Mouse (Mus musculus) spleen, postnatal 36 days (tissue): ENCODE data around the gene Kremen2.
"Not testable (repeated sequence)": the region's sequence is repeated elsewhere in the genome, so short reads cannot be mapped to it uniquely, and the experiment has no call there.

ENCODE experiments used
- DNase-seq, 2 experiments: peaks; one replicate each; pipeline ENCODE4 v3.0.0; 2022; ENCODE audit warnings: low spot score in 2 of 2, mixed read lengths in 1 of 2

Kremen2 gene

DNA sequence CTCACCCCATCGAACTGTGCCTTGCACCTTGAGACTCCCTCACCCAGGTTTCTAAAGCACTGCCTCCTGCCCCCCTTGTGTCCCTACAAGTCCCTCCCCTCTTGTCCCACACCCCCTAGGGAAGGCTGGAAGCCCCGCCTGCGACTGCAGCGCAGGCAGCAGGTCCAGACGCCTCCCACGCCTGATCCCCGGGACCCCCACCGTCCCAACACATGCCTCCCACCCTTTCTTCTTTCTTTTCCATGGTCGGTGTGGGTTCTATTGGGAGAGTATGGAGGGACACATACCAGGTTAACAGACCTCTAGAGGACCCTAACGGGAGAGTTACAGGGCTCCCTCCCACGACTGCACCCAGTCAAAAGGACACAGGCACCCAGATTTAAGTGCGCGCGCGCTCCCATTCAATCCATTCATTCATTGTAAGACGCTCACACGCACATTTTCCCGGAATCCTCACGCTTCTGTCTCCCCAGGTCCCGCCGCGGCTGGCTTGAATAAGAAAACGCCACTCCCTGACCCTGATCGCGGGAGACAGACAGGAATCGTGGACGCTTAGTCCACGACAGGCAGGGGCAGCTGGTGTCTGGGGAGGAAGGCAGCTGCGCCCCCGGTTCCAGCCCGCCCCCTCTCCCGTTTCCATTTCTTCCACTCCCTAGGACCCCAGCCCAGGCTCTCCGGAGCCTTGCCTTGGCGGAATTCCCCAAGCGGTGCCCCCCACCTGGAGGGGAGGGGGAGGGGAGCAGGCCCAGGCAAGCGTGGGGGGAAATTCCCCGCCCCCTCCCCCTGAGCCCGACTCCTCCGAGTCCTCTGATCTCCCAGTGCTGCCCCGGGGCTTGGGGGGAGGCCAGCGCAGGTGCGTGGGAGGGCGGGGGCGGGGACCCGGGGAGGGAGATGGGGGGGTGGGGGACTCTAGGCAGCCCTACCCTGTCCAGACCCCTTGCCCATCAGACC is at the start of gene Kremen2:
Gene Kremen2 (minus strand): TSS at position 533 of the 951 bp plus-strand sequence.
- no peak for DNase-seq

DNA sequence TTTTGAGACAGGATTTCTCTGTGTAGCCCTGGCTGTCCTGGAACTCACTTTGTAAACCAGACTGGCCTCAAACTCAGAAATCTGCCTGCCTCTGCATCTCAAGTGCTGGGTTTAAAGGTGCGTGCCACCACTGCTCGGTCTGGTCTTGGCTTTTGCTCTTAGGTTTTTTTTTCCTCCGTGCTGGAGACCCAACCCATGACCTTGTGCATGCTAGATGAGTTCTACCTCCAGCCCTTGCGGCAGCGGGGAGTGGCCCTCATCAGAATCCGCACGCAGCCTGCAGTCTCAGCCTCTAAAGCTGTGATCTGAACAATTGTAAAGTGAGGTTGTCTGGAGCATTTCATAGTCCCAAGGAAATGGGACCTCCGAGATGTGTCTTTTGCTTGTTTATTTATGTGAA is 49.7 kb upstream of the Kremen2 start:
- DNase-seq = no peak

DNA sequence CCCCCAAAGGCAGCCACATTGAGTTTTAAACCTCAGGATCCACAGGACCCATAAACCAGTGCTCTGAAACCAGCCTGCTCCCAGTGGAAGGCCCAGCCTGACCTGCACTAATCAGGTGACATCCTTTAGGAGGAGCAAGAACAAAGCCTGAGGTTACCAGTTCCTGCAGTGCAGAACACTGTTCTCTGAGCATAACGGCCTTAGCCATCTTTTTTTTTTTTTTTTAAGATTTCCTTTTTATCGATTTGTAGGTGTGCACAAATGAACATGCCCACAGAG is 45.4 kb upstream of the Kremen2 start:
- no peak for DNase-seq

DNA sequence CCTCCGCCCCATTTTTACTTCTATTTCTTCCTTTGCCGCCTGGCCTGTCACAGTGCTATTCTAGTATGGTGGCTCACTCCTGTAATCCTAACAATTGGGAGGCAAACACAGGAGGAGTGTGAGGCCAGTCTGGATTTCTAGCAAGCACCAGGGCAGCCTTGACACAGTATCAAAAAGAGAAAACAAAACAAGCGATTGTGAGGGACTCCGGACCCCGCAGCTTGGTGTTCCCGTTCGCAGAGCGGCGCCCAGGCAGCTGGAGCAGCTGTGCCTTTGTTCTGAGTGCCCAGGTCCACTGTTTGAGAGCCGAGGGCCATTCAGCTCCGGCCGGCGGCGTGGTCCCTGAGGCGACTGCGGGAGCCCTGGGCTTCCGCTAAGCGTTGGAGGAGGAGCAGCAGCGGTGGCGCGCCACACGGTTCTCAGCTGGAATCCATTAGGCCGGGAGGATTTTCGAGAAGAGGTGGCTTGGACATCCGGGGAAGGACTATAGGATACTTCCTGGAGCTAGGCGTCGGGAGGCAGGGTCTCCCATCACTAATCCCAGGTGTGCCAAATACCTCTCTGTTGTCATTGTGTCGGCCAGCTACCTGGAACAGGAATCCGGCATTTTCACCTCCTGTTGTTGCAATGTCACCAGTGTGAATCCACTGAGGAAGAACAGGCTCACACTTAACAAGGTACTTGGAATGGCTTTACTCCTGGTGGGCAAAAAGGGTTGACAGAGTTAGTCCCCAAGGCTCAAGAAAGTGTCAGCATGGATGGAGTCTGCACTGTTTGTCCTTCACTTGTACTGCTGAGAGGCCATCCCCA is 44.8 kb upstream of the Kremen2 start, which contains the start of gene Srrm2:
Gene Srrm2 (plus strand): TSS at position 264 of the 810 bp plus-strand sequence.
- peak in 1 of 2 experiments; percentile 33 for DNase-seq

DNA sequence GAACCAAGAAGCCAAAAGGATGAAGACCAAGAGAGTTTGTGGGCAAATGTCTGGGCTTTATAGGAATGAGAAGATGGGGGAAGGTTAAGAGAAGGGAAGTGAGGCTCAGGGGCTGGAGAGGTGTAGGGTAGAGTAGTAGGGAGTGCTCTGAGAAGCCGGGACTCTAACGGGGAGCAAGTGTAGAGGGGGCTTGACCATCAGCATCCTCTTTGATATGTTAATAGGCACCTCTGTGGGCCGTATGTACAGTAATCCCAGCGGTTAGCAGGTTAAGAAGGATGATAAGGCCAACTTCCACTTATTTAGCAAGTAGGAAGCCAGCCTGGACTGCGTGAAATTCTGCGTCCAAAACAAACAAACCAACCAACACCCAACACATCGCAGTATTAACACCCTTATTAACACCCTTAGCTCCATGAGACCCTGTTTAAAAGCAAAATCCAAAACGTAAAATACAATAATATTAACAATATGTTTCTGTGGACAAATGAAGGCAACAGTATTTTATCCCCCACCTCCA is 44.2 kb upstream of the Kremen2 start:
- no peak for DNase-seq

GRCm38 (mm10) chr17:23788973-23789372 is 43.3 kb upstream of the Kremen2 start:
- no peak for DNase-seq

GRCm38 (mm10) chr17:23786510-23786931 is 40.9 kb upstream of the Kremen2 start:
- no peak for DNase-seq

DNA sequence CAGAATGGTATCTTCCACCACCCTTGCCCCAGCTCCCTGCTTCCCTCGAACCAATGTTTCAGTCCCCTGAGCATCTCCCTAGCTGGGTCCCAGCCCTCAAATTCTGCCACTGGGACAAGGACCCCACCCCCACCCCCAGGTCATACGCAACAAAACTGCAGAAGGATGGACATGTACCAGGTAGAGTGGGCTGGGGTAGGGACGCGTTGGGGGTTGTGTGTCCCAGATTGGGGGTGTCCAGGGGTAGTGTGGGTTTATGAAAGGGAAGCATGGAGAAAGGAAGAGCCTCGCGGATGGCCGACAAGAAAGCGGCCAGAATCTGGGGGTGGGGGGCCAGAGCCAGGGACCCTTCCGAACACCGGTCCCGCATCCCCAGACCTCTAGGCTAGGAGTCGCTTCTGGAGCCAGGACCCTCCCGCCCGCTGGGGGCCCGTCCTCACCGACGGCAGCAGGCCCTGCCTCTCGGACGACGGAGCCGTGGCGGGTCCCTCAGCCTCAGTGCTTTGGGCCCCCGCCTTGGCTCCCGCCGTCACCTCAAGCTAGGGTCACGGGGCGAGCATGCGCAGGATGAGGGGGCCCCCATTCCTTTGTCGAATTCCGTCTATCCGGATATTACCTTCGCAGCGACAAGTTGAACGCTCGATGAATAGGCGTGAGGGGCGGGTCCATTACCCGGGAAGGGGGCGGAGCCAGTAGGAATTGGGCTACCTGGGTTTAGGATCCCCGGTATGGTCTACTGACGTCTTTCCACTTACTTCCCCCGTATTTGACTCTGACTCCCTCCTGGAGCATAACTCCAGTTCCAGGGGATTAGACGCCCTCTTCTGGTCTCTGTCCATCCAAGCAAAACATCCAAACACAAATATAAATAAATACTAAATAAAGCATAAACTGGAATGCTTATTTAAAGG is 40.2 kb upstream of the Kremen2 start, which contains the start of gene Flywch2:
Gene Flywch2 (minus strand): TSS at position 521 of the 911 bp plus-strand sequence.
- DNase-seq = peak; percentile 44 to 61

DNA sequence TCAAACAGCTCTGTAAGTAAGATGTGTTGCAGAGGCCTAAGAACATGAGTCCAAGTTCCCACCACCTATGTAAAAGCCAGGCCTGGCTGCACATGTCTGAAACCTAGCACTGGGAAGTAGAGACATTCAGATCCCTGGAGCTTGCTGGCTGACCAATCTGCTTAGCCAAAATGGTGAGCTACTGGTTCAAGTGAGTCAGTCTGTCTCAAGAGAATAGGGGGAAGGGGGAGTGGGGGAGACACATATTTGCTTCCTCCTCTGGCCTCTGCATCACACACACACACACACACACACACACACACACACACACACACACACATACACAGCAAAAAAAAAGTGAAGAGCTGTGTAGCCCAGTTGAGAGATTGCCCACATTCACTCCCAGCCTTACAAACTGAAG is 37.7 kb upstream of the Kremen2 start:
- no peak for DNase-seq

DNA sequence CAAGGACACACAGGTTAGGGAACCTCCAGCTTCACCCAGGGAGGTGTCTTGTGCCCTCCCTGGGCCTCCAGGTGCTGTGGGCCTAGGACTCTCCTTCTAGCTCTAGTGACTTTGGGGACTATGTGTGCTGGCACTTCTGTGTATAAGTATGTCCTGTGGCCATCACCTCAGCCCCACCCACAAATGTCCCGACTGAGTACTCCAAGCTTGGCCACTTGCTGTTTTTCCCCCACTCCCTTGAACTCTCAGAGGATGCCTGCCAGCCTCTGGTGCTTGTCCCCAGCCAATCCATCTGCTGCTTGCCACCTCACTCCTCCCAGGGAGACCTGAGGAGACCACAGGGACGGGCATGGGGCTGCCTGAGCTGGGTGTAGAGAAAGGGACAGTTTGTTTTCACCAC is 32.8 kb upstream of the Kremen2 start:
- no peak for DNase-seq

GRCm38 (mm10) chr17:23777141-23777540 is 31.5 kb upstream of the Kremen2 start:
- DNase-seq = no peak

GRCm38 (mm10) chr17:23776216-23776615 is 30.6 kb upstream of the Kremen2 start:
- DNase-seq = no peak

DNA sequence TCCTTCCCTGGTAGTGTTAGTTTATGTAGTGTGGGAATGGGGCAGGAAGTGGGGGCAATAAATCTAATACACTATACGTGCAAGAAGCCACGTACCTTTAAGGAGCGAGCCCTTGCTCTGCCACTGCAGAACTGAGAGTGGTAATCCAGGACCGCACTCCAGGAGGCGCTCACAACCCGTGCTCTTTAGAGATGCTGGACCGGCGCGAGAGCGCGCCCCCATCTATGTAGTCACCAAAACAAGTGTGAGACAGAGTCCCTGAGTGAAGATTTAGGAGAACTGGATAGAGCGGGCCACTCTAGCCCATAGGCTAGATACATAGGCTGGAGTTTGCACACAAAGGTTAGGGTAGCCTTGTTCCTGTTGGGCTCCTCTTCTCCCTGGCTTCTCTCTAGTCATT is 28.5 kb upstream of the Kremen2 start:
- DNase-seq = peak; percentile 84 to 87

DNA sequence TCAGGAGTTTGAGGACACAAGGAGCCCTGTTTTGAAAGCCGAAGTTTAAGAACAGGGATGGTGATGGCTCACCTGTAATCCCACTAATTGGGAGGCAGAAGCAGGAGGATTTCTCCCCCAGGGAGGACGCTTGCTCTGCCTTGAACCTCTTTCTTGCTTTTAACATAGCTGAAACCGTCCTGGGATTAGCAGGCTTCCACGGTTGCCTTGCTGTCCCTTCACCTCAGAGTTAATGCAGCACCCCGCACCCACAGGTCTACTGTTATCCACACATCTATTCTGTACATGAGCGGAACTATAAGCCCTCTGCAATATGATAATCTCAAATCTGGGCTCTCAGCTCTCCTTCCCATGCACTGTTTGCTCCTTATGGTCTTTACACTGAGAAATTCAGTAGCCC is 28.0 kb upstream of the Kremen2 start:
- DNase-seq = no peak

GRCm38 (mm10) chr17:23772219-23772556 is 26.6 kb upstream of the Kremen2 start:
- DNase-seq = not testable (repeated sequence)

DNA sequence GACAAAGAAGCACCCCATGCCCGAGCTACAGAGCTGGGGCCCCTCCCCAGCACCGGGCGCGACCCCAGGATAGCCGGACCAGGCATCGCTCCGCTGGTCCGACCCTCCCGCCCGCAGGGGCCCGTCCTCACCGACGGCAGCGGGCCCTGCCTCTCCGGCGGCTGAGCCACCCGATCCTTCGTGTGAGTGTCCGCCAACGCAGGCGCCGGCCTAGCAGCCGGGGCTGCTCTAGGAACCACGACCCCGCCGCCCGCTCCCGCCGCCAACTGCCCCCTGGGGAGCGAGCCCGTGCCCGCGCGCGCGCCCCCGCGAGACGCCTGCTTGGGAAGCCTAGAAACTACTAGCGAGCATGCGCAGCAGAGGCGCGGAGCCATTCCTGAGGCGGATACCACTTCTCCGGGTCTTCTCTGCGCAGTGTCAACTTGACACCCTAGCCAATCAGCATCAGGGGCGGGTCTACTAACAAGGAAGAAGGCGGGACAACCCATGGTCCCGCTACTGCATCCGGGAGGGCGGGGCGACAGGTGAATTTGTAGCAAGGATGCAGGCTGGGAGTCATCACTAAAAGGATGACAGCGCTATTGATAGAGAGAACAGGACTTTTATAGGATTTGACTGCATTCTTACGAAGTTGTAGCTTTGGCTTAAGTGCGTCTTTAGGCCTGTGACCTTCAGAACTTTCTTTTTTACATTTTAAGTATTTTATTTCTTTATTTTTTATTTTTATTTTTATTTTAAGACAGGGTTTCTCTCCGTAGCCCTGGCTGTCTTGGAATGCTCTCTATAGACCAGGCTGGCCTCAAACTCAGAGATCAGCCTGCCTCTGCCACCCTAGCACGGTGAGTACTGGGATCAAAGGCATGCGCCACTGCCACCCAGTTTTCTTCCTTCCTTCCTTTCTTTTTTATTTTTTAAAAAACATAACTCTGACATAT is 25.9 kb upstream of the Kremen2 start, which contains the start of gene Flywch1:
Gene Flywch1 (minus strand): TSS at position 319 of the 935 bp plus-strand sequence.
- peak; percentile 98 for DNase-seq

DNA sequence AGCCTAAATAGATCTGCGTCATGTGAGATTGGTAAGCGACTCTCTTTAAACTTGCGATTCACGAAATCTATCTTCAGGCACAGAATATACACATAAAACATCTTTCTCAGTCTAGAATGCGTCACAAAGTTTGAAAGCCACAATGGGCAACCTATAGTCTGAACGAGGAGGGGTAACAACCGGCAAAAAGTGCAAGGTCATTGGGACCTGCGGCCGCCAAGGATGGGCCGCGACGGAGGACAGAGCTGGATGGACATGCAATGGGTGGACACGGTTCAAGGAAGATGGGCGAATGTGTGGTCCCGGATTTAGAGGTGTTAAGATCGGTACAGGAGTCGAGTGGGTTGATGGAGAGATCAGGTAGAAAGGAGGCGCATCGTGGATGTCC is 25.3 kb upstream of the Kremen2 start:
- no peak for DNase-seq

DNA sequence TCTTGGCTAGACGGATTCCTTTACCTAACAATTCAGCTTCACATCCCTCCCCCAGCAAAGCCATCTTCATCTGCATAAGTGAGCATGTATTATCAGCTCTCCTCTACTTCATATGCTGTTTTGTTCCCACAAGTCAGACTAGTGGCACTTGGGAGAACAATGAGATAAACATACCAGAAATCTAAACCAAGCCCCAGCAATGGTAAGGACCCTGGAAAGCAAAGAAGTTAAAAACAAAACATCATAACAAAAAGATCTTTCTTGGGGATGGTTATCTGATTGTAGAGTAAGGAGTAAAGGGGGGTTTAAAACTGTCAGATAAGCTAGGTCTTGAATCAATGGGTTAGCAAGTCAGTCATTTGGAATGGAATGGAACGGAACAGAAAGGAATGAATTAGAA is 24.9 kb upstream of the Kremen2 start:
- DNase-seq = no peak

- DNase-seq = no peak
Observed at GRCm38 (mm10) chr17:23762976-23763375, 17.3 kb upstream of the Kremen2 start.

GRCm38 (mm10) chr17:23761155-23761554 is 15.5 kb upstream of the Kremen2 start:
- DNase-seq = no peak
